Mouse (Mus musculus) heart, postnatal 0 days (tissue): ENCODE measurements at regions not wholly inside any gene's neighbourhood (a gene's known extent, or its start where the extent isn't known, plus 50 kb on each side); places are given as distances from the start of the nearest gene placed in this dataset.

Experiments used
- CTCF ChIP-seq: IDR thresholded peaks from 2 replicates; pipeline ENCODE4 v1.5.1; 2016; ENCODE audit warnings: antibody characterized with exemption, control low read depth, low read depth
- EP300 ChIP-seq: IDR thresholded peaks from 2 replicates; pipeline ENCODE4 v1.6.1; 2016; ENCODE audit warnings: antibody characterized with exemption, low read depth

DNA sequence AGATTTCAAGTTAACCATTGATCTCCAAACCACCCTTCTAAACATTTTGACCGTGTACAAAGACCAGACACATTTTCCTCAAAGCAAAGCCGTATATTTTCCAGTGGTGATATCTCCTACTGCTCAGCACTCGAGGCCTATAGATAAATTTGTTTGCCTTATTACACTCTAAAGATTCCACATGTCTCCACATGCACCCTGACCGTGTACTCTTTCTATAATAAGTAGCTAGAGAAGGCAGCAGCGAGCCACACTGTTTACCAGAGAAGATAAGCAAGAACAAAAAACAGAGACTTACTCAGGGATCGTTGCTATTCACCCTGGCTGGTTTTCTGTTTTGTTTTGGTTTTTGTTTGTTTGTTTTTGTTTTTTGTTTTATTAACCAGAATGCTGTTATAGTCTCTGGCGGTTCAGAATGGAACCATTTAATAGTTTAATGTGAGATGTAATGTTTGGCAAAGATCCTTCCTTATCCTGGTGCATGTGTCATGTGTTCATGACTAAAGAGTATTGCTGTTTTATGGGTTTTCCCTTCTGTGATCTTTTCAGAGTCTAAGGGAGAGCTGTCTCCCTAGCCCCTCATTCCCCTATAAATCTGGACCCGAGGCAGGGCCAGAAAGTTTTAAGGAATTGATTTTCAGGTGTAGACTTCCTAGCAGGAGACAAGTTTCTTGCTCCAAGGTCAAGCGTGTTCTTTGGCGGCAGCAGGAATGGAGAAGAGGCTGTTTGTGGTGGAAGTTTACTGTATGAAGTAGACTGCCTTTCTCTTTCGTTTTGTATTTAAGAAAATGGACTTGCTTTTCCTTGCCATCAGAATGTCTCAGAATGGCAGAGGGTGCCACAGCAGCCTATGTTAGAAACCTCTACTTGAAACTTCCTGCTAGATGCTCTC is 73.4 kb downstream of the Btg1 start:
- TF ChIP-seq CTCF (no peak), EP300 (no peak)
